Mouse (Mus musculus) lung, adult 2 months (tissue): ENCODE results near the gene Fam214b.

Experiments
- CTCF ChIP-seq: fragments of 200-500 bp; IDR thresholded peaks from 2 replicates; pipeline ENCODE4 v1.5.1; 2011; ENCODE audit warnings: mild to moderate bottlenecking, low read length, control low read depth; ENCODE audit not compliant: insufficient read depth
- POLR2A ChIP-seq: fragments of 200-500 bp; IDR thresholded peaks from 2 replicates; pipeline ENCODE4 v1.6.1; 2011; ENCODE audit warnings: low read depth, mild to moderate bottlenecking, control low read depth, low read length, borderline replicate concordance; ENCODE audit errors: extremely low read depth

DNA sequence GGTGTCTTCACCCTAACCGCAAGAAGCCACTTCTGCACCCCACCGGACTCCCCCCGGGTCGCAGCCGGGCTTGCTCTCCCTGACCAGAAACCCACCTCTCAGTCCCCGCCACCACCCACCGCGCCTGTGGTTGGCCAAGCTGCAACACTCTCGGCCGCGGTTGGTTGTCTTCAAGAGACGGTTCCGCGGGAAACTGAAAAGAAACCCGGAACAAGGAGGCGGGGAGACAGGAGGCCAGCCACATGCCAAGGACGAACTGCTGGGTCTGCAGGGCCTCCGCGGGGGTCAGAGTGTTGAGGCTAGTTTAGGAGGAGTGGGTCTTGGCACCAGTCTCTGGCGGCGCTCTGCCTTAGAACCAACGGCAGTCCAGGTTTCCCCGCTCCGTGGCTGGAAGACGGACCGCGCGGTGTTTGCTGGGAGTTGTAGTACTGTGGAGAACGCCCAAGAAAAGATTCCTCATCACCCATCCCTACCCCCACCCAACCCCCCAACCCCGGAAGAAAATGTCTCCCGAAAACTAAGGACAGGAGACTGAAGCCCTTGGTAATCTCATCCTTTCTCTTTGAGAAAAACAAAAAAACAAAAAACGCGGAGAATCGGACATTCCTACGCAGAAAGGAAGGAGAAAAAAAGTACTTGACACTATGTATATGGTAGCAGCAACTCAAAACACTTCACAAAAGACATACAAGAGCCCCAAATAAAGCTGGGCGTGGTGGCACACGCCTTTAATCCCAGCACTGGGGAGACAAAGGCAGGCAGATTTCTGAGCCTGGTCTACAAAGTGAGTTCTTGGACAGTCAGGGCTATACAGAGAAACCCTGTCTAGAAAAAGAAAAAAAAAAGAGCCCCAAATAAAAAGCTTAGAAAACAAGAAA, 35.6 kb downstream of the Fam214b start, which contains the start of gene Fancg:
- no peak for TF ChIP-seq CTCF
- TF ChIP-seq POLR2A: 0 out of 2 replicates have a peak, but pooled peaks have one; percentile 8
